Mouse (Mus musculus) midbrain, embryonic 11.5 days (tissue): ENCODE measurements around the gene Pex6. TPM values are rescaled to one million over a fixed set of nuclear protein-coding genes. Genes with fewer than 3 reads are reported as not detected.

Experiments used
- ATAC-seq: fragments of 200-750 bp; cut with Nextera tagmentation; 2 replicates; pipeline ENCODE4 v1.8.0; 2017; ENCODE audit warnings: moderate TSS enrichment, moderate library complexity; ENCODE audit not compliant: low FRiP score
- DNase-seq: peaks from one replicate; pipeline ENCODE4 v3.0.0; 2015; ENCODE audit warnings: low spot score; ENCODE audit errors: missing footprints
- H3K27ac ChIP-seq: fragments of 300-500 bp; sonication (generic); 2 replicates; pipeline ENCODE4 v1.5.1; 2014; ENCODE audit warnings: low read depth, low read length
- H3K27me3 ChIP-seq: fragments of 300-500 bp; sonication (generic); 2 replicates; pipeline ENCODE4 v1.6.1; 2014; ENCODE audit warnings: mild to moderate bottlenecking, low read length, moderate library complexity, mixed read lengths; ENCODE audit not compliant: control insufficient read depth, insufficient read depth
- H3K36me3 ChIP-seq: fragments of 300-500 bp; sonication (generic); 2 replicates; pipeline ENCODE4 v1.6.1; 2014; ENCODE audit warnings: mild to moderate bottlenecking, low read length, moderate library complexity, mixed read lengths; ENCODE audit not compliant: control insufficient read depth, insufficient read depth
- H3K4me1 ChIP-seq: fragments of 300-500 bp; sonication (generic); 2 replicates; pipeline ENCODE4 v1.6.1; 2014; ENCODE audit warnings: low read length; ENCODE audit not compliant: control insufficient read depth, insufficient read depth
- H3K4me2 ChIP-seq: fragments of 300-500 bp; sonication (generic); 2 replicates; pipeline ENCODE4 v1.6.1; 2014; ENCODE audit warnings: mild to moderate bottlenecking, moderate library complexity
- H3K4me3 ChIP-seq: fragments of 300-500 bp; sonication (generic); 2 replicates; pipeline ENCODE4 v1.5.1; 2014; ENCODE audit warnings: low read depth, low read length
- H3K9ac ChIP-seq: fragments of 300-500 bp; sonication (generic); 2 replicates; pipeline ENCODE4 v1.6.1; 2014; ENCODE audit warnings: low read length
- H3K9me3 ChIP-seq: fragments of 300-500 bp; sonication (generic); 2 replicates; pipeline ENCODE4 v1.6.1; 2016; ENCODE audit warnings: low read length; ENCODE audit not compliant: control insufficient read depth
- WGBS: fragments of 180-500 bp; shearing (Covaris S2); extraction: QIAGEN DNeasy Blood & Tissue Kit; methylation state at CpG from one replicate; pipeline ENCODE4 v1.1.7; 2014; 5-methylcytosine and 5-hydroxymethylcytosine counted together
- polyA plus RNA-seq: library from polyadenylated mRNA; unstranded; fragments of >200 nt; fragmentation: Nextera tagmentation; extraction: Ambion mirVana; gene quantifications from 2 replicates; pipeline ENCODE4 v1.2.1, GENCODE M21; 2014

The Pex6 gene
- polyA plus RNA-seq, 1 experiment from 2014 or later: 16.5 TPM

DNA sequence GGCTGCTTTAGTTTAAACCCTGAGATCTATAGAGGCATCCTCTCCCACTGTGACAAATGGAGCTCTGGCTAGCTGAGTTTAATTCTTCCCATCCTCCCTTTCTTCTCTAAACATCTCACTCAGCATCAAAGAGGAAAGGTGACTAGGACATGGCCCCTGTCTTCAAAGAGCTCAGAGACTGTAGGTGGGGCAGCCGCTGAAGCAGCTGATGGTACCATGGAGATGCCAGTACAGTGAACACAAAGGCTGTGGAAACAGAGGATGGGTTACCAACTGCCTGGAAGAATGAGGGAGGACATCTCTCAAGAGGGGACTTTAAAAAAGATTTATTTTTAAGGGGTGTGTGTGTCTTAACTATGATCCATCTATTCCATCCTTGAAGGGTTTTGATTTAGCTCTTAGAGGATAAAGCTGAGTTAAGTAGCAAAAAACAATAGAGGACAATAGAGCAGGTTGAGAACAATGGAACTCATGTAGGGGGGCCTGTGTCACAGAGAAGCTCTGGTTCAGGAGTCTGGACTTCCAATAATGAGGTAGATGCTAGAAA lies 16.7 kb upstream of the Pex6 start:
- Histone ChIP-seq H3K9me3 (no peaks in the 10 kb centered on the region), H3K4me1 (no peaks in the 10 kb centered on the region), H3K36me3 (peaks cover 3% of the 10 kb centered on the region; the same call in 1 of the 2 replicates), H3K27ac (no peak overlapping the region), H3K9ac (no peak overlapping the region), H3K27me3 (no peaks in the 10 kb centered on the region), H3K4me3 (no peak overlapping the region), H3K4me2 (no peak overlapping the region)
- ATAC-seq (no peak), DNase-seq (peak; percentile 21)
- WGBS: 62% methylated on average over 1 of the region's 1 CpGs

DNA sequence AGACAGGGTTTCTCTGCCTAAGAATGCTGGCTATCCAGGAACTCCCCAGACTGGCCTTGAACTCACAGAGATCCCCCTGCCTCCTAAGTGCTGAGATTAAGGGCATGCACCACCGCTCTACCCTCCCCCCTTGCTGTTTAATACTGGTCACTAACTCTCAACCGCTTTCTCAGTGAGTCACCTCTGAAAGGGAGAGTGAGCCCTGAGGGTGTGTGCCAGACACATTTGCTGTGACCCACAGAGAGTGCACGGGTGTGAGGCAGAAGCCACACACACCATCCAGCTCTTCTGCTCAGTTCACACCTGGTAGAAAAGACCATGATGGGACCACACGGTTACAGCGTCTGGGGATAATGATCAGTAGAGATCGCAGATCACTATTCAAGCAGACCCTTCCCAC lies 12.7 kb upstream of the Pex6 start:
- H3K4me2 ChIP-seq: no peak overlapping the region
- peaks cover 14% of the 10 kb centered on the region for H3K4me1 ChIP-seq
- H3K4me3 ChIP-seq: no peak overlapping the region
- 89% methylated on average over 6 of the region's 6 CpGs for WGBS
- no peaks in the 10 kb centered on the region for H3K9me3 ChIP-seq
- no peaks in the 10 kb centered on the region for H3K27me3 ChIP-seq
- H3K36me3 ChIP-seq: no peaks in the 10 kb centered on the region; the same call in 1 of the 2 replicates
- H3K9ac ChIP-seq: no peak overlapping the region
- DNase-seq: no peak
- no peak for ATAC-seq
- H3K27ac ChIP-seq: no peak overlapping the region

DNA sequence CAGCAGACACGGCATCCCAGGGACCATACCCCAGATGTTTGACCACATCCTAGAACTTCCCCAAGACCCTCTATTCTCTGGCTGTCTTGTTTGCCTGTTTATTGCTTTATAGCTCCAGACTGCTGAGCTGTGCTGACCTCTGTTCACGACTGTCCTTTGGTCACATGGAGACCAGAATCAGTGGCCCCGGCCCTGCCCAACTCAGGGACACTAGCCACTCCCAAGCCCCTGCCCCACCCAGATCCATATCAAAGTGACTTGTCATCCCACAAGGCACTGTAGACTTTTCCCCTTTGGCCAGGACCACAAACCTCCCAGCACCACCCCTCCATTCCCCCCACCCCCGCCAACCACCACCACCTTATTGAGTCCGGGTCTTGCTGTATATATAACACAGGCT lies 12.0 kb upstream of the Pex6 start:
- WGBS: 92% methylated on average over 5 of the region's 5 CpGs
- no peak overlapping the region for H3K9ac ChIP-seq
- DNase-seq (no peak), ATAC-seq (no peak)
- no peak overlapping the region for H3K4me2 ChIP-seq
- H3K4me1 ChIP-seq: peaks cover 19% of the 10 kb centered on the region
- H3K36me3 ChIP-seq: no peaks in the 10 kb centered on the region; the same call in 1 of the 2 replicates
- no peaks in the 10 kb centered on the region for H3K27me3 ChIP-seq
- H3K4me3 ChIP-seq: no peak overlapping the region
- no peaks in the 10 kb centered on the region for H3K9me3 ChIP-seq
- no peak overlapping the region for H3K27ac ChIP-seq

DNA sequence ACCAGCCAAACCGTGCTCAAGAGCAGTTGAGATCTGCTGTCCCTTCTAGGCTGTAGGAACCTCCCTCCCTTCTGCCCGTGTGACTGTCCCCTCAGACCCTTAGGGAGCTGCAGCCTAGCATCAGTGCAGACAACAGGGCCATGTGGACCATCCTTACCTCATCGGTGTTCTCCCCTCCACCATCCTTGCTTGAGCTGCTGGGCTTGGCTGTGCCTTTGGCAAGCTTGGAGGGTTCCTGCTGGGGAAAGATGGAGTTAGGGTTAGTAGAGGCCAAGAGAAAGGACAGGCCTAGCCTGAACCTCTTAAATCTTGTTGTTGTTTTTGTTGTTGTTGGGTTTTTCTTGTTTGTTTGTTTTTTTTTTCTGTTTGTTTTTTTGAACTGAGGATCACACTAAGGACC lies 11.4 kb upstream of the Pex6 start:
- DNase-seq: peak; percentile 21
- H3K4me3 ChIP-seq: no peak overlapping the region
- ATAC-seq: no peak
- H3K36me3 ChIP-seq: no peaks in the 10 kb centered on the region; the same call in 1 of the 2 replicates
- WGBS: 82% methylated on average over 3 of the region's 3 CpGs
- H3K4me2 ChIP-seq: no peak overlapping the region
- no peak overlapping the region for H3K27ac ChIP-seq
- no peaks in the 10 kb centered on the region for H3K9me3 ChIP-seq
- peaks cover 19% of the 10 kb centered on the region for H3K4me1 ChIP-seq
- H3K9ac ChIP-seq: no peak overlapping the region
- H3K27me3 ChIP-seq: no peaks in the 10 kb centered on the region

DNA sequence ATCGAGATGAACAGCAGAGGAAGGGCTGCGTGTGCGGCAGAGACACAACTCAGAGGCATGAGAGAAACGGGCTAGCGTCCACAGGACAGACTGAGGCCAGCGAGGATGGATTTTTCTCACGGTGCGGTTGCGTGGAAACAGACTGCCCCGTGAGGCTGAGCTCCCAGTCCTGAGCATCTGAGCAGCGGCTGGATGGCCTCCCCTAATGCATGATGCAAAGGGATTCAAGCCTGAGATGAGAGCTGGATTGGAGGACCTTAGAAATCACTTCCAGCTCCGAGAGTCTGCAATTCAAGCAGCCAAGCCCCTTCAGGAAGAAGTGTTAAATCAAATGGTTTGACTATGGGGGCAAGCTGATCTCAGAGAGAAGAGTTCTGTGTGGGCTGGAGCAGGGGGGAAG lies 9.8 kb upstream of the Pex6 start:
- peaks cover 19% of the 10 kb centered on the region for H3K4me1 ChIP-seq
- WGBS: 81% methylated on average over 12 of the region's 12 CpGs
- H3K27me3 ChIP-seq: no peaks in the 10 kb centered on the region; the same call in 1 of the 2 replicates
- no peaks in the 10 kb centered on the region; the same call in 1 of the 2 replicates for H3K36me3 ChIP-seq
- H3K9me3 ChIP-seq: no peaks in the 10 kb centered on the region
- H3K4me2 ChIP-seq: no peak overlapping the region
- no peak overlapping the region for H3K4me3 ChIP-seq
- H3K9ac ChIP-seq: no peak overlapping the region
- ATAC-seq (no peak), DNase-seq (peak; percentile 60)
- no peak overlapping the region for H3K27ac ChIP-seq

DNA sequence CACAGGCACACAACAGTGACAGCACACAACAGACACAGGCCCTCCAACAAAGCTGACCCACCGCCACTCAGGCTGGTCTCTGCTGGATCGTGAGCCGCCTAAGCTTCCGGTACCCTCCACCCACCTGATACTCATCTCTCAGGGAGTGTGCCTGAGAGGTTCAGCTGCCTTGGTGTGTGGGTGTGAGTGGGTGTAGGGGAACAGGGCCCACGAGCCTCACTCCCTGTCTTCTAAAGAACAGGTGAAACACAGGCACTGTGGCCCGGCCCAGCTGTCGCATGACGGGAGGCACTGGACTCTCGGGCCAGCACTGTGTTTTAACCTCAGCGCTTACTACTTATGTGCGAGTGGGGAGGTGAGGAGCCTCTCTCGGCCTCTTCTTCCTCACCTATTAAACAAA lies 9.2 kb upstream of the Pex6 start:
- no peak for ATAC-seq
- H3K9ac ChIP-seq: no peak overlapping the region
- no peak overlapping the region for H3K27ac ChIP-seq
- H3K4me1 ChIP-seq: peaks cover 19% of the 10 kb centered on the region
- WGBS: 86% methylated on average over 12 of the region's 12 CpGs
- no peak overlapping the region for H3K4me2 ChIP-seq
- no peaks in the 10 kb centered on the region; the same call in 1 of the 2 replicates for H3K36me3 ChIP-seq
- DNase-seq: peak; percentile 62
- H3K4me3 ChIP-seq: no peak overlapping the region
- H3K9me3 ChIP-seq: no peaks in the 10 kb centered on the region
- no peaks in the 10 kb centered on the region; the same call in 1 of the 2 replicates for H3K27me3 ChIP-seq

DNA sequence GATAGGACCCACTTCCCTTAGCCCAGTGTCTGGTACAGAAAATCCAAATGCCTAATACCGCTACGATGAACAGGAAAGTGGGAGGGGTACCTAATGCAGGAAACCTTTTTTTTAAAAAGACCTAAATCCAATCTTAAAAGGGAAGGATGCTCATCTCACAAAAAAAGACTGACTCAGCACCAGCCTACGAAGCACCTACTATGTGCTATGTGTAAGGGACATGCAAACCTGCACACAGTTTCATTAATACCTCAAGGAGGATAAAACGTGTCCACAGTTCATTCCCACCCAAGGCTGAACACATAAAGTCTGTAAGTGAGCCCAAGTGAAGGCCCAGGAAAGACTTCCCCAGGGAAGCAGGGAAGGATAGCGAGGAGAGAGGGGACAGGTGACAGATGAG lies 8.8 kb upstream of the Pex6 start:
- H3K27ac ChIP-seq: no peak overlapping the region

DNA sequence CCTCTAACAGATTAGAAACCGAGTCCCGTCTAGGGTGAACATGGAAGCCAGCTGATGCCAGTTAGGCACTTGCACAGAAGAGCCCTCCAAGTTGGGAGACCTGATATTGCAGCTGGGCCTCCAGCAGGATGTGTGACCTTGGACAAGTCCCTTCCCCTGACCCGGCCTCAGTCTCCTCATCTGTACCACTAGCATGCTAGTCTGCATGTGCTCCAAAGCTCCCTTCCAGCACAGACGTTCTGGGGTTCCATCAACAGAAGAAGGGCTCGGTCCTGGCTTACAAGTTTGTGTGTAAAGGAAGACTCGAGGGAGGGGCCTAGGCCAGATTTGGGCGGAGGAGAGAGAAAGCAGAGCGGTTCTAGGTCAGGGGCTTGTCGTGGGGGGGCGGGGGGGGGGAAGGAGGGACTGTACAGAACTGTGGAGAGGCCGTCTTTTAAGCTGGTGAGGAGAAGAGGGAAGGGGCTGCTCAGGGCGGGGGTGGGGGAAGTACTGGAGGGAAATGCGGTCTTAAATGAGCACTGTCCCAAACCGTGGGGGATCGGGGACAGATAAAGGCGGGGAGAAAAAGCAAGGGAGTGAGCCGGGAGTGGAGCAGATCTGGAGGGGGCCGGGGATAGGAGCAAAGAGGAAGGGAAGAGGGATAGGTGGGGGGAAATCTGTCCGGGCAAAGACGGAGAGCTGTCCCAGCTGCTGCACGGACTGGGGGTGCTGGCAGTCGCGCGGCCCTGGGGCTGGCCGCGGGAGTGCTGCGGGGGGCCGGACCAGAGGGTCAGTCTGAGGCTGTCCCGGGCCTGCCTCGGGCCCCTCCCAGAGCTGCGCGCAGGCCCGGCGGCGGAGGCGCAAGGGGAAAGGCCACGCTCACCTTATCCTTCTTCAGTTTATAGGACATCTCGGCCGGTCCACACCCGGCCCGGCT lies 7.0 kb upstream of the Pex6 start:
- Histone ChIP-seq H3K4me3 (peak overlapping the region; percentile 87), H3K27ac (peak overlapping the region; percentile 74; the same call in 1 of the 2 replicates), H3K27me3 (no peaks in the 10 kb centered on the region; the same call in 1 of the 2 replicates), H3K4me2 (peak overlapping the region; percentile 62), H3K9ac (peak overlapping the region; percentile 90), H3K36me3 (no peaks in the 10 kb centered on the region; the same call in 1 of the 2 replicates), H3K4me1 (peaks cover 19% of the 10 kb centered on the region), H3K9me3 (no peaks in the 10 kb centered on the region)
- WGBS: 4% methylated on average over 39 of the region's 41 CpGs
- ATAC-seq (peak; percentile 81), DNase-seq (peak; percentile 83)

More for the DNA sequence above, 8.8 kb upstream of the Pex6 start:
- no peak for ATAC-seq
- WGBS: 88% methylated on average over 5 of the region's 5 CpGs
- H3K9me3 ChIP-seq: no peaks in the 10 kb centered on the region
- no peaks in the 10 kb centered on the region; the same call in 1 of the 2 replicates for H3K27me3 ChIP-seq
- H3K9ac ChIP-seq: peak overlapping the region; percentile 50
- peaks cover 19% of the 10 kb centered on the region for H3K4me1 ChIP-seq
- H3K4me2 ChIP-seq: no peak overlapping the region; the same call in 1 of the 2 replicates
- no peaks in the 10 kb centered on the region; the same call in 1 of the 2 replicates for H3K36me3 ChIP-seq
- no peak overlapping the region for H3K4me3 ChIP-seq
- peak; percentile 72 for DNase-seq
